Comparison of ENCODE assay signal across 1 mouse cellular context in genomic region chr19:47507128-47508121, GRCm38 (mm10).
TF ChIP-seq lines count a peak whose summit lies in the region.

No protein-coding gene starts in this region.

TF ChIP-seq in CH12.LX, 34 proteins besides CTCF, POLR2A, EP300 and RAD21 (continued from another document):
- no peak for TF ChIP-seq USF2 (conservative IDR thresholded peaks at IDR 0.05; ENCODE audit: low read depth, low read length)
- no peak for TF ChIP-seq BHLHE40 (IDR thresholded peaks at IDR 0.05; ENCODE audit: low read depth, low read length)
- TF ChIP-seq USF1 (IDR thresholded peaks at IDR 0.05; ENCODE audit: low read depth, low read length): no peak
- TF ChIP-seq HCFC1 (IDR thresholded peaks at IDR 0.05; ENCODE audit: low read depth, low read length): no peak
- no peak for TF ChIP-seq MAFK (IDR thresholded peaks at IDR 0.05; ENCODE audit: insufficient replicate concordance, low read length)
- no peak for TF ChIP-seq PAX5 (IDR thresholded peaks at IDR 0.05; ENCODE audit: low read length)
